In genomic region chr9:114701031-114701430, GRCm38 (mm10) we compare ENCODE assay signal across 21 mouse cellular contexts. TPM values are rescaled to one million over a fixed set of nuclear protein-coding genes. Genes with fewer than 3 reads are reported as not detected.
DNase-seq lines count a peak whose midpoint lies in the region; ATAC-seq lines count a peak whose summit lies in the region.
"Had no signal": no experiment of that assay in that cellular context is flagged by ENCODE, and none has a peak within 500 bp of the region (broad histone marks: within the 10 kb centered on the region; RNA-seq: fewer than 3 reads in every experiment).

No protein-coding gene starts in this region.

- 96% methylated on average over 2 of the region's 2 CpGs for WGBS in midbrain, embryonic 11.5 days
- 96% methylated on average over 2 of the region's 2 CpGs for WGBS in midbrain, embryonic 14.5 days
- WGBS in kidney, embryonic 14.5 days, result 73% methylated on average over 2 of the region's 2 CpGs
- 88% methylated on average over 2 of the region's 2 CpGs for WGBS in hindbrain, embryonic 14.5 days

- no peak overlapping the region for H3K9ac ChIP-seq in midbrain, embryonic 11.5 days (ENCODE audit: low read length)
- no peak overlapping the region for H3K9ac ChIP-seq in midbrain, embryonic 14.5 days (replicated peaks; ENCODE audit: low read length)
- H3K9ac ChIP-seq in kidney, embryonic 14.5 days (ENCODE audit: low read depth, low read length), result no peak overlapping the region; the same call in 1 of the 2 replicates
- no peak overlapping the region for H3K9ac ChIP-seq in hindbrain, embryonic 14.5 days
- H3K9ac ChIP-seq: embryonic facial prominence, embryonic 12.5 days; limb, embryonic 15.5 days; midbrain, embryonic 12.5 days; neural tube, embryonic 13.5 days had no signal

- DNase-seq in midbrain, embryonic 11.5 days (ENCODE audit: low spot score, missing footprints), result peak; percentile 75
- DNase-seq in midbrain, embryonic 14.5 days, result no peak
- DNase-seq in kidney, postnatal 36 days, result peak; percentile 64 to 81
- no peak for DNase-seq in hindbrain, embryonic 14.5 days (ENCODE audit: low spot score)
- DNase-seq in thymus, postnatal 10 days (ENCODE audit: low spot score in 2 of 2), result no peak
- DNase-seq: adrenal gland, postnatal 10 days; cerebellum, postnatal 10 days; gastrocnemius, postnatal 14 days; layer of hippocampus, postnatal 36 days; lung, adult 2 months; lung, postnatal 36 days; spleen, adult 18-20 months had no signal

- H3K4me1 ChIP-seq in midbrain, embryonic 11.5 days (ENCODE audit: control insufficient read depth, insufficient read depth, low read length), result no peaks in the 10 kb centered on the region
- H3K4me1 ChIP-seq in midbrain, embryonic 14.5 days (ENCODE audit: control insufficient read depth, insufficient read depth, low read length), result no peaks in the 10 kb centered on the region
- no peaks in the 10 kb centered on the region for H3K4me1 ChIP-seq in kidney, embryonic 14.5 days (ENCODE audit: control insufficient read depth, insufficient read depth, low read length)
- no peaks in the 10 kb centered on the region for H3K4me1 ChIP-seq in hindbrain, embryonic 14.5 days (replicated peaks; ENCODE audit: control insufficient read depth, insufficient read depth, low read length)
- H3K4me1 ChIP-seq: embryonic facial prominence, embryonic 12.5 days; limb, embryonic 15.5 days; midbrain, embryonic 12.5 days had no signal

- H3K9me3 ChIP-seq in midbrain, embryonic 11.5 days (ENCODE audit: control insufficient read depth, low read length), result no peaks in the 10 kb centered on the region; the same call in 1 of the 2 replicates
- H3K9me3 ChIP-seq in midbrain, embryonic 14.5 days (ENCODE audit: control insufficient read depth, low read length), result no peaks in the 10 kb centered on the region
- no peaks in the 10 kb centered on the region for H3K9me3 ChIP-seq in kidney, embryonic 14.5 days (ENCODE audit: control insufficient read depth, low read length)
- H3K9me3 ChIP-seq in hindbrain, embryonic 14.5 days (ENCODE audit: control insufficient read depth, low read length), result no peaks in the 10 kb centered on the region
- H3K9me3 ChIP-seq: embryonic facial prominence, embryonic 12.5 days; limb, embryonic 15.5 days; midbrain, embryonic 12.5 days; neural tube, embryonic 13.5 days had no signal

- no peak overlapping the region for H3K4me2 ChIP-seq in midbrain, embryonic 11.5 days
- H3K4me2 ChIP-seq in midbrain, embryonic 14.5 days (ENCODE audit: low read length), result no peak overlapping the region
- H3K4me2 ChIP-seq in kidney, embryonic 14.5 days (replicated peaks; ENCODE audit: low read depth, low read length), result no peak overlapping the region
- no peak overlapping the region for H3K4me2 ChIP-seq in hindbrain, embryonic 14.5 days (replicated peaks)
- H3K4me2 ChIP-seq: embryonic facial prominence, embryonic 12.5 days; limb, embryonic 15.5 days; midbrain, embryonic 12.5 days; neural tube, embryonic 13.5 days had no signal

- H3K36me3 ChIP-seq in midbrain, embryonic 11.5 days (ENCODE audit: control insufficient read depth, insufficient read depth, low read length), result peaks cover 13% of the 10 kb centered on the region
- peaks cover 43% of the 10 kb centered on the region for H3K36me3 ChIP-seq in midbrain, embryonic 14.5 days (ENCODE audit: control insufficient read depth, insufficient read depth, low read length)
- peaks cover 12% of the 10 kb centered on the region for H3K36me3 ChIP-seq in kidney, embryonic 14.5 days (ENCODE audit: control insufficient read depth, insufficient read depth, low read length)
- peaks cover 30% of the 10 kb centered on the region for H3K36me3 ChIP-seq in hindbrain, embryonic 14.5 days (replicated peaks; ENCODE audit: control insufficient read depth, insufficient read depth)

- no peak overlapping the region for H3K4me3 ChIP-seq in midbrain, embryonic 11.5 days (ENCODE audit: low read depth, low read length)
- no peak overlapping the region for H3K4me3 ChIP-seq in midbrain, embryonic 14.5 days (replicated peaks; ENCODE audit: low read depth, low read length)
- H3K4me3 ChIP-seq in kidney, embryonic 14.5 days (ENCODE audit: low read length), result no peak overlapping the region
- no peak overlapping the region for H3K4me3 ChIP-seq in hindbrain, embryonic 14.5 days (replicated peaks; ENCODE audit: low read length)
- H3K4me3 ChIP-seq: embryonic facial prominence, embryonic 12.5 days; erythroblast, embryonic 14.5 days; limb, embryonic 15.5 days; midbrain, embryonic 12.5 days; neural tube, embryonic 13.5 days had no signal

- H3K27ac ChIP-seq in midbrain, embryonic 11.5 days (ENCODE audit: low read depth, low read length), result no peak overlapping the region
- no peak overlapping the region for H3K27ac ChIP-seq in midbrain, embryonic 14.5 days (replicated peaks; ENCODE audit: low read depth, low read length)
- peak overlapping the region; percentile 70 for H3K27ac ChIP-seq in kidney, embryonic 14.5 days (ENCODE audit: low read depth, low read length)
- H3K27ac ChIP-seq in hindbrain, embryonic 14.5 days, result no peak overlapping the region
- H3K27ac ChIP-seq: embryonic facial prominence, embryonic 12.5 days; hindbrain, postnatal 0 days; limb, embryonic 15.5 days; midbrain, embryonic 12.5 days; neural tube, embryonic 13.5 days had no signal

- no peaks in the 10 kb centered on the region for H3K27me3 ChIP-seq in midbrain, embryonic 11.5 days (ENCODE audit: control insufficient read depth, insufficient read depth, low read length)
- no peaks in the 10 kb centered on the region for H3K27me3 ChIP-seq in midbrain, embryonic 14.5 days (ENCODE audit: control insufficient read depth, insufficient read depth, low read length)
- H3K27me3 ChIP-seq in kidney, embryonic 14.5 days (ENCODE audit: control insufficient read depth, insufficient read depth, low read length), result no peaks in the 10 kb centered on the region
- no peaks in the 10 kb centered on the region for H3K27me3 ChIP-seq in hindbrain, embryonic 14.5 days (ENCODE audit: control insufficient read depth, insufficient read depth, low read length)
- H3K27me3 ChIP-seq: embryonic facial prominence, embryonic 12.5 days; limb, embryonic 15.5 days; midbrain, embryonic 12.5 days; neural tube, embryonic 13.5 days had no signal

- no peak for ATAC-seq in midbrain, embryonic 11.5 days (ENCODE audit: low FRiP score)
- ATAC-seq in midbrain, embryonic 14.5 days (ENCODE audit: low FRiP score, low TSS enrichment), result no peak
- ATAC-seq in kidney, embryonic 14.5 days (ENCODE audit: low FRiP score, low TSS enrichment), result no peak
- ATAC-seq in hindbrain, embryonic 14.5 days (ENCODE audit: low FRiP score), result no peak
- no peak for ATAC-seq in inflammation-experienced regulatory T-cells, adult 6 months
- ATAC-seq: forebrain, embryonic 14.5 days; hindbrain, postnatal 0 days had no signal

RNA-seq across cellular contexts. Expression of gene Dync1li1, which starts 12.4 kb away (rescaled TPM):
- polyA plus RNA-seq in midbrain, embryonic 11.5 days (2014; fragmentation: Nextera tagmentation; extraction: Ambion mirVana), result 79.4 and 99.6 TPM in 2 replicates
- polyA plus RNA-seq in midbrain, embryonic 14.5 days (2014; fragmentation: Nextera tagmentation; extraction: Ambion mirVana), result 106 and 107 TPM in 2 replicates
- polyA plus RNA-seq in kidney, embryonic 14.5 days (2014; fragmentation: Nextera tagmentation; extraction: Ambion mirVana), result 37.7 and 55.9 TPM in 2 replicates
- 87.6 and 107 TPM in 2 replicates for polyA plus RNA-seq in hindbrain, embryonic 14.5 days (2014; fragmentation: Nextera tagmentation; extraction: Ambion mirVana)
- 10 to 100 TPM; 46.3 to 55.0 (median 50.4) TPM for polyA plus RNA-seq in inflammation-experienced regulatory T-cells, adult 6 months (2017; shearing (Covaris generic))

RNA-seq across cellular contexts. Expression of gene Cmtm6, which starts 29.9 kb away (rescaled TPM):
- 26.0 and 26.1 TPM in 2 replicates for polyA plus RNA-seq in midbrain, embryonic 11.5 days (2014; fragmentation: Nextera tagmentation; extraction: Ambion mirVana)
- 13.8 and 19.2 TPM in 2 replicates for polyA plus RNA-seq in midbrain, embryonic 14.5 days (2014; fragmentation: Nextera tagmentation; extraction: Ambion mirVana)
- polyA plus RNA-seq in kidney, embryonic 14.5 days (2014; fragmentation: Nextera tagmentation; extraction: Ambion mirVana), result 25.0 and 53.0 TPM in 2 replicates
- polyA plus RNA-seq in hindbrain, embryonic 14.5 days (2014; fragmentation: Nextera tagmentation; extraction: Ambion mirVana), result 21.2 and 21.8 TPM in 2 replicates
- 10 to 100 TPM; 62.5 to 80.3 (median 72.6) TPM for polyA plus RNA-seq in inflammation-experienced regulatory T-cells, adult 6 months (2017; shearing (Covaris generic))

Comparison
In these comparisons a context has a peak if more than half of its experiments do, and no peak if none do; other contexts are left out.
1. DNase-seq: peak in midbrain, embryonic 11.5 days (single experiment) and kidney, postnatal 36 days (2 of 2); none in midbrain, embryonic 14.5 days (single experiment), hindbrain, embryonic 14.5 days (single experiment) and thymus, postnatal 10 days (0 of 2).